Comparison of ENCODE assay signal across 8 mouse cellular contexts in genomic region chr11:76292831-76293230, GRCm38 (mm10). TPM values are rescaled to one million over a fixed set of nuclear protein-coding genes. Genes with fewer than 3 reads are reported as not detected.
DNase-seq lines count a peak whose midpoint lies in the region; ATAC-seq and TF ChIP-seq lines count a peak whose summit lies in the region.

No protein-coding gene starts in this region.

- H3K9me3 ChIP-seq in embryonic facial prominence, embryonic 10.5 days, result no peaks in the 10 kb centered on the region
- no peaks in the 10 kb centered on the region for H3K9me3 ChIP-seq in hindbrain, embryonic 13.5 days
- H3K9me3 ChIP-seq in liver, postnatal 0 days (ENCODE audit: low read length), result no peaks in the 10 kb centered on the region

- 0 out of 2 replicates have a peak, but pooled peaks cover 7% of the 10 kb centered on the region for H3K36me3 ChIP-seq in embryonic facial prominence, embryonic 10.5 days (replicated peaks)
- H3K36me3 ChIP-seq in hindbrain, embryonic 13.5 days, result no peaks in the 10 kb centered on the region; the same call in 1 of the 2 replicates
- H3K36me3 ChIP-seq in liver, postnatal 0 days (replicated peaks; ENCODE audit: insufficient read depth, low read length), result no peaks in the 10 kb centered on the region

- H3K4me3 ChIP-seq in embryonic facial prominence, embryonic 10.5 days, result no peak overlapping the region
- no peak overlapping the region for H3K4me3 ChIP-seq in hindbrain, embryonic 13.5 days
- no peak overlapping the region for H3K4me3 ChIP-seq in liver, postnatal 0 days (ENCODE audit: low read depth, low read length)

- no peak for ATAC-seq in hindbrain, embryonic 13.5 days (ENCODE audit: low FRiP score)
- no peak for ATAC-seq in liver, postnatal 0 days
- ATAC-seq in megakaryocyte progenitor cell, adult 5-6 weeks (replicated peaks; ENCODE audit: poor library complexity), result no peak

- 70% methylated on average over 6 of the region's 6 CpGs for WGBS in embryonic facial prominence, embryonic 10.5 days
- WGBS in hindbrain, embryonic 13.5 days, result 85% methylated on average over 6 of the region's 6 CpGs
- 81% methylated on average over 6 of the region's 6 CpGs for WGBS in liver, postnatal 0 days (ENCODE audit: insufficient replicate concordance)

- peaks cover 90% of the 10 kb centered on the region for H3K4me1 ChIP-seq in embryonic facial prominence, embryonic 10.5 days
- H3K4me1 ChIP-seq in hindbrain, embryonic 13.5 days (replicated peaks), result peaks cover 88% of the 10 kb centered on the region
- H3K4me1 ChIP-seq in liver, postnatal 0 days (ENCODE audit: insufficient read depth), result peaks cover 2% of the 10 kb centered on the region; the same call in 1 of the 2 replicates

- no peaks in the 10 kb centered on the region for H3K27me3 ChIP-seq in embryonic facial prominence, embryonic 10.5 days (replicated peaks; ENCODE audit: low read depth, poor library complexity, severe bottlenecking)
- H3K27me3 ChIP-seq in hindbrain, embryonic 13.5 days, result no peaks in the 10 kb centered on the region
- H3K27me3 ChIP-seq in liver, postnatal 0 days (ENCODE audit: insufficient read depth, low read length), result no peaks in the 10 kb centered on the region

- intact Hi-C loops in left cerebral cortex, postnatal 10 days (cut with DNase I), result no loop called here

- TF ChIP-seq CTCF in liver, postnatal 0 days (IDR thresholded peaks at IDR 0.05; ENCODE audit: low read depth), result no peak

- TF ChIP-seq EP300 in liver, postnatal 0 days (IDR thresholded peaks at IDR 0.05; ENCODE audit: low read depth), result no peak

- H3K27ac ChIP-seq in embryonic facial prominence, embryonic 10.5 days (replicated peaks), result peak overlapping the region; percentile 75
- peak overlapping the region; percentile 82 for H3K27ac ChIP-seq in hindbrain, embryonic 13.5 days
- H3K27ac ChIP-seq in liver, postnatal 0 days (ENCODE audit: low read depth), result peak overlapping the region; percentile 40

- no peak overlapping the region for H3K9ac ChIP-seq in hindbrain, embryonic 13.5 days
- no peak overlapping the region for H3K9ac ChIP-seq in liver, postnatal 0 days (replicated peaks)

- DNase-seq in 3134 (ENCODE audit: extremely low read depth, insufficient read length, low spot score), result peak; percentile 30
- DNase-seq in embryonic facial prominence, embryonic 10.5 days (ENCODE audit: low spot score), result no peak
- no peak for DNase-seq in liver, postnatal 0 days
- no peak for DNase-seq in left cerebral cortex, postnatal 10 days (ENCODE audit: extremely low spot score in 1 of 2, low spot score in 2 of 2)
- DNase-seq in testis, postnatal 14 days (ENCODE audit: low spot score), result no peak
- no peak for DNase-seq in urinary bladder, postnatal 14 days (ENCODE audit: low spot score)

- H3K4me2 ChIP-seq in hindbrain, embryonic 13.5 days, result no peak overlapping the region
- no peak overlapping the region for H3K4me2 ChIP-seq in liver, postnatal 0 days (ENCODE audit: low read depth, low read length)

RNA-seq across cellular contexts. Expression of gene Glod4, which starts 49.3 kb away (rescaled TPM):
- 136 and 142 TPM in 2 replicates for polyA plus RNA-seq in embryonic facial prominence, embryonic 10.5 days (2016; fragmentation: Nextera tagmentation; extraction: Ambion mirVana)
- polyA plus RNA-seq in hindbrain, embryonic 13.5 days (2015; fragmentation: Nextera tagmentation; extraction: Ambion mirVana), result 121 and 124 TPM in 2 replicates
- 41.8 and 43.6 TPM in 2 replicates for polyA plus RNA-seq in liver, postnatal 0 days (2015; fragmentation: Nextera tagmentation; extraction: Ambion mirVana)
- 10 to 100 TPM; 47.9 to 53.8 TPM for total RNA-seq in left cerebral cortex, postnatal 10 days (2021)
- total RNA-seq in megakaryocyte progenitor cell, adult 5-6 weeks (2015), result 83.9 and 84.1 TPM in 2 replicates
- 156 and 273 TPM in 2 replicates for total RNA-seq in megakaryocyte progenitor cell, adult 5-6 weeks (2017)

RNA-seq across cellular contexts. Expression of gene Mrm3, which starts 49.3 kb away (rescaled TPM):
- polyA plus RNA-seq in embryonic facial prominence, embryonic 10.5 days (2016; fragmentation: Nextera tagmentation; extraction: Ambion mirVana), result 26.1 and 28.8 TPM in 2 replicates
- polyA plus RNA-seq in hindbrain, embryonic 13.5 days (2015; fragmentation: Nextera tagmentation; extraction: Ambion mirVana), result 20.0 and 20.4 TPM in 2 replicates
- polyA plus RNA-seq in liver, postnatal 0 days (2015; fragmentation: Nextera tagmentation; extraction: Ambion mirVana), result 13.9 and 14.8 TPM in 2 replicates
- 10 to 100 TPM; 17.4 to 17.6 TPM for total RNA-seq in left cerebral cortex, postnatal 10 days (2021)
- 16.3 and 21.1 TPM in 2 replicates for total RNA-seq in megakaryocyte progenitor cell, adult 5-6 weeks (2015)
- total RNA-seq in megakaryocyte progenitor cell, adult 5-6 weeks (2017), result 28.7 and 36.5 TPM in 2 replicates
